Mouse (Mus musculus) embryonic fibroblast, embryonic 13.5 days (primary cell): ENCODE data around the gene Gm20696.

Source experiments
- CTCF ChIP-seq: IDR thresholded peaks from 2 replicates; pipeline ENCODE4 v1.5.1; 2011; ENCODE audit warnings: mild to moderate bottlenecking, control low read depth, low read length, moderate library complexity, borderline replicate concordance; ENCODE audit not compliant: insufficient read depth
- POLR2A ChIP-seq: IDR thresholded peaks from 2 replicates; pipeline ENCODE4 v1.6.1; 2011; ENCODE audit warnings: low read depth, mild to moderate bottlenecking, control low read depth, low read length, moderate library complexity

DNA sequence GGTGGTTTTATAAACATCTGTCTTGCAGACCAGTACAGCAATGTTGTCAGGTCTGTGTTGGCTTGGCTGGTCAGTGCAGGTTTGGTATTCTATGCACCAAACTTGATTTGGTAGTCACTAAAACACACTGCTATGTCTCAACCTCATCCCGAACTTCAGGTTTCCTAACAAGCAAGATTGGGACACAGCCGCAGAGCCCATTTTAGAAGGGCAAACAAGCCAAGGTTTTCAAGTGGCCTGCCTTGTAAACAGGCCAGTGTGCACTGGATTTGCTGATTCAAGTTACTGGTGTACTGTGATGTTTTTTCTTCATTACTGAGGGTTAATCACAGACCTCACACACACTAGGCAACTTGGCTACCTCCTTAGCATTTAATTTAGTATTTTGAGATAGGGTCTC, 10.5 kb downstream of the Gm20696 start:
- TF ChIP-seq POLR2A (no peak), CTCF (no peak)
